Mouse (Mus musculus): ENCODE measurements around the gene Dnajc7. TPM values are rescaled to one million over a fixed set of nuclear protein-coding genes. Genes with fewer than 3 reads are reported as not detected.

Gene Dnajc7
- polyA plus RNA-seq, 1 experiment, result 111 TPM

- TF ChIP-seq GATA1 (IDR thresholded peaks at IDR 0.05; ENCODE audit: low read length), result no peak
Measured at GRCm38 (mm10) chr11:100598074-100598473, 21.9 kb downstream of the Dnajc7 start.

GRCm38 (mm10) chr11:100595533-100595932 is 24.4 kb downstream of the Dnajc7 start:
- TF ChIP-seq GATA1 (IDR thresholded peaks at IDR 0.05; ENCODE audit: low read length), result no peak

GRCm38 (mm10) chr11:100594608-100595007 is 25.4 kb downstream of the Dnajc7 start:
- TF ChIP-seq GATA1 (IDR thresholded peaks at IDR 0.05; ENCODE audit: low read length), result no peak

GRCm38 (mm10) chr11:100592346-100593046 is 27.5 kb downstream of the Dnajc7 start:
- no peak for TF ChIP-seq GATA1 (IDR thresholded peaks at IDR 0.05; ENCODE audit: low read length)

- no peak for TF ChIP-seq GATA1 (IDR thresholded peaks at IDR 0.05; ENCODE audit: low read length)
Measured at GRCm38 (mm10) chr11:100588462-100588861, 31.5 kb downstream of the Dnajc7 start.

- TF ChIP-seq GATA1 (IDR thresholded peaks at IDR 0.05; ENCODE audit: low read length), result no peak
Measured at GRCm38 (mm10) chr11:100585148-100585547, 34.8 kb downstream of the Dnajc7 start.

- TF ChIP-seq GATA1 (IDR thresholded peaks at IDR 0.05; ENCODE audit: low read length), result no peak
Measured at GRCm38 (mm10) chr11:100584561-100584961, 35.4 kb downstream of the Dnajc7 start.

- no peak for TF ChIP-seq GATA1 (IDR thresholded peaks at IDR 0.05; ENCODE audit: low read length)
Measured at GRCm38 (mm10) chr11:100582836-100583235, 37.1 kb downstream of the Dnajc7 start.

- TF ChIP-seq GATA1 (IDR thresholded peaks at IDR 0.05; ENCODE audit: low read length), result no peak
Measured at GRCm38 (mm10) chr11:100581756-100582155, 38.2 kb downstream of the Dnajc7 start.

GRCm38 (mm10) chr11:100580275-100580674 is 39.7 kb downstream of the Dnajc7 start:
- no peak for TF ChIP-seq GATA1 (IDR thresholded peaks at IDR 0.05; ENCODE audit: low read length)

- TF ChIP-seq GATA1 (IDR thresholded peaks at IDR 0.05; ENCODE audit: low read length), result no peak
Measured at GRCm38 (mm10) chr11:100579116-100579799, 40.7 kb downstream of the Dnajc7 start.

GRCm38 (mm10) chr11:100577852-100578599 is 41.9 kb downstream of the Dnajc7 start:
- TF ChIP-seq GATA1 (IDR thresholded peaks at IDR 0.05; ENCODE audit: low read length), result no peak

GRCm38 (mm10) chr11:100576256-100576655 is 43.7 kb downstream of the Dnajc7 start:
- no peak for TF ChIP-seq GATA1 (IDR thresholded peaks at IDR 0.05; ENCODE audit: low read length)

- TF ChIP-seq GATA1 (IDR thresholded peaks at IDR 0.05; ENCODE audit: low read length), result no peak
Measured at GRCm38 (mm10) chr11:100575484-100575855, 44.5 kb downstream of the Dnajc7 start.

GRCm38 (mm10) chr11:100574708-100575483 is 45.1 kb downstream of the Dnajc7 start, which contains the start of gene Cnp:
Gene Cnp, plus strand, starts transcription at chr11:100574904.
- no peak for TF ChIP-seq GATA1 (IDR thresholded peaks at IDR 0.05; ENCODE audit: low read length)
